Mouse (Mus musculus): ENCODE data around the gene Tdp2.

DNA sequence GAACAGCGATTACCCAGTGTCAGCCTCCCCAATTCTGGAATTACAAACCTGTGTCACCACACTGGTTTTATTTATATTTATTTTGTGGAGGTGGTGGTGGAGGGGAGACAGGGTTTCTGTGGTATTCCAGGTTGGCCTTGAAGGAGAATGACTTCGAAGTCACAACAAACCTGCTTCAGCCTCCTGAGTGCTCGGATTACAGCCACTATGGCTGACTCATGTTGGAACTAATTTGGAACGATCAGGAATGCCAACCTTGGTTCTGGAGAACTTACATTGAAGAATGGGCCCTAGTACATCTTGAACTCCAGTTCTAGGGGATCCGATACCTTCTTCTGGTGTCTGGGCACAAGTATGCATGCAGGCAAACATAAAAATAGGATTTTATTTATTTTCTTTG lies 32.1 kb upstream of the Tdp2 start:
- TF ChIP-seq REST (IDR thresholded peaks at IDR 0.05; ENCODE audit: insufficient read depth, insufficient read length), result no peak
- TF ChIP-seq USF1 (IDR thresholded peaks at IDR 0.05; ENCODE audit: low read depth), result no peak

Data from myocyte (in vitro differentiated cells).